Comparison of ENCODE assay signal across 8 mouse cellular contexts in the genomic region with DNA sequence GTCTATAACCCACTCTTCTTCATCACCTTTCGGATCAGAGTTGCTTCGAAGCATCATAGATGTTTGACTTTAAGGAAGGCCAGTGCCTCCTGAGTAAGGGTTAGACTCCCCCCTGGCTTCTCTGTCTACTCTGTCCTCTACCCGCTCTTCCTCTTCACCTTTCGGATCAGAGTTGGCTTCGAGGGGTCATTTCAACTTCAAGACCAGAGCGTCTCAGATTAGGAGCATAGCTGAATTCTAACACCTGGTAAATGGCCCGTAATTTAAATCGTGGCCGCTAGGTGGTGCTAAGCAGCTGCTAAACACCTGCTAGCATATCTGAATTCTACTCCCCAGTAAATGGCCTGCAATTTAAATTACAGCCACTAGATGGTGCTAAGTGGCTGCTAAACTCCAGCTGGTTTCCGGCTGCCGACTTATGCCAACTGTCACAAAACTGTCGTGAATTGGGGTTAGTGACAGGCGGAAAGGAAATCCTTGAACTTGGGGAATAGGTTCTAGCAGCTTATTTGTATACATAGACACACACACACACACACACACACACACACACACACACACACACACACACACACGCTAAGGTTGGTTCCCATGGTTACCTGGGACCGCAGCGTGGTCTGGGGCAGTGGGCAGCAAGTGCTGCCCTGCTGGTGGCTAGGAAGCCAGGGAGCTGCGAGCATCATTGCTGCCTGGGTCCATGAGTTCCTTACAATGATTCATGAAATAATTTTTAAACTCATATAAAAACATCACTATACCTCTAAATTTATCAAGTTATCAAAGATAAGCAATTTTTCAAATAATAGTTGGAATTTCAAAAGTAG.
DNase-seq lines count a peak whose midpoint lies in the region; ATAC-seq and TF ChIP-seq lines count a peak whose summit lies in the region.

No protein-coding gene starts in this region.

- H3K9ac ChIP-seq in embryonic facial prominence, embryonic 13.5 days, result peak overlapping the region; percentile 57
- 0 out of 2 replicates have a peak overlapping the region, but pooled peaks have one; percentile 50 for H3K9ac ChIP-seq in limb, embryonic 12.5 days (replicated peaks)
- no peak overlapping the region for H3K9ac ChIP-seq in midbrain, embryonic 15.5 days

- H3K4me2 ChIP-seq in embryonic facial prominence, embryonic 13.5 days, result peak overlapping the region; percentile 58
- peak overlapping the region; percentile 54 for H3K4me2 ChIP-seq in limb, embryonic 12.5 days
- H3K4me2 ChIP-seq in midbrain, embryonic 15.5 days, result peak overlapping the region; percentile 53

- WGBS in embryonic facial prominence, embryonic 13.5 days, result 23% methylated on average over 17 of the region's 17 CpGs
- WGBS in kidney, adult 2 months, result 15% methylated on average over 17 of the region's 17 CpGs
- 22% methylated on average over 17 of the region's 17 CpGs for WGBS in limb, embryonic 12.5 days
- 19% methylated on average over 17 of the region's 17 CpGs for WGBS in midbrain, embryonic 15.5 days
- 19% methylated on average over 17 of the region's 17 CpGs for WGBS in spleen, adult 2 months

- peak overlapping the region; percentile 47 for H3K4me3 ChIP-seq in embryonic facial prominence, embryonic 13.5 days
- H3K4me3 ChIP-seq in kidney, adult 2 months (ENCODE audit: insufficient read depth, low read depth, low read length), result peak overlapping the region; percentile 58
- H3K4me3 ChIP-seq in limb, embryonic 12.5 days (replicated peaks), result peak overlapping the region; percentile 47
- peak overlapping the region; percentile 50 for H3K4me3 ChIP-seq in midbrain, embryonic 15.5 days
- peak overlapping the region; percentile 57 for H3K4me3 ChIP-seq in spleen, adult 2 months (ENCODE audit: extremely low read depth, insufficient read depth, insufficient read length)

- H3K27me3 ChIP-seq in embryonic facial prominence, embryonic 13.5 days, result no peaks in the 10 kb centered on the region
- H3K27me3 ChIP-seq in kidney, adult 2 months (replicated peaks; ENCODE audit: control insufficient read depth, insufficient read depth, low read length), result no peaks in the 10 kb centered on the region
- no peaks in the 10 kb centered on the region for H3K27me3 ChIP-seq in limb, embryonic 12.5 days
- H3K27me3 ChIP-seq in midbrain, embryonic 15.5 days (replicated peaks), result no peaks in the 10 kb centered on the region
- H3K27me3 ChIP-seq in spleen, adult 2 months (ENCODE audit: control insufficient read depth, insufficient read depth, low read length), result no peaks in the 10 kb centered on the region

- H3K27ac ChIP-seq in embryonic facial prominence, embryonic 13.5 days, result no peak overlapping the region
- no peak overlapping the region for H3K27ac ChIP-seq in kidney, adult 2 months (ENCODE audit: insufficient read depth, low read depth, low read length)
- H3K27ac ChIP-seq in limb, embryonic 12.5 days, result no peak overlapping the region
- no peak overlapping the region for H3K27ac ChIP-seq in midbrain, embryonic 15.5 days
- H3K27ac ChIP-seq in spleen, adult 2 months (ENCODE audit: insufficient read depth, low read length), result no peak overlapping the region

- TF ChIP-seq POLR2A in kidney, adult 2 months (IDR thresholded peaks at IDR 0.05; ENCODE audit: low read depth, low read length), result no peak
- no peak for TF ChIP-seq POLR2A in spleen, adult 2 months (IDR thresholded peaks at IDR 0.05; ENCODE audit: low read depth, low read length)

- H3K4me1 ChIP-seq in embryonic facial prominence, embryonic 13.5 days, result no peaks in the 10 kb centered on the region
- H3K4me1 ChIP-seq in kidney, adult 2 months (ENCODE audit: control insufficient read depth, insufficient read depth, low read length), result no peaks in the 10 kb centered on the region
- H3K4me1 ChIP-seq in limb, embryonic 12.5 days (replicated peaks), result no peaks in the 10 kb centered on the region
- H3K4me1 ChIP-seq in midbrain, embryonic 15.5 days, result no peaks in the 10 kb centered on the region
- no peaks in the 10 kb centered on the region for H3K4me1 ChIP-seq in spleen, adult 2 months (ENCODE audit: control insufficient read depth, insufficient read depth, insufficient read length)

- 0 out of 2 replicates have a peak, but pooled peaks cover 5% of the 10 kb centered on the region for H3K9me3 ChIP-seq in embryonic facial prominence, embryonic 13.5 days
- H3K9me3 ChIP-seq in limb, embryonic 12.5 days, result peaks cover 6% of the 10 kb centered on the region
- no peaks in the 10 kb centered on the region for H3K9me3 ChIP-seq in midbrain, embryonic 15.5 days

- peak; percentile 79 for DNase-seq in 3134 (ENCODE audit: extremely low read depth, insufficient read length, low spot score)
- DNase-seq in adrenal gland, postnatal 36 days, result peak; percentile 88 to 94
- DNase-seq in heart, adult 18-20 months, result peak; percentile 97 to 98
- peak; percentile 99 for DNase-seq in kidney, adult 2 months
- DNase-seq in spleen, adult 2 months (ENCODE audit: low read depth in 1 of 2, low spot score in 2 of 2), result peak; percentile 91 to 97

- TF ChIP-seq CTCF in kidney, adult 2 months (conservative IDR thresholded peaks at IDR 0.05; ENCODE audit: insufficient read depth, insufficient read length, low read depth, low read length), result peak; percentile 89
- TF ChIP-seq CTCF in spleen, adult 2 months (IDR thresholded peaks at IDR 0.05; ENCODE audit: extremely low read depth, insufficient read depth, insufficient read length, insufficient replicate concordance), result peak; percentile 69; the same call in 1 of the 2 replicates

- ATAC-seq in embryonic facial prominence, embryonic 13.5 days (ENCODE audit: insufficient number of reproducible peaks, insufficient read depth, low FRiP score, low TSS enrichment, low read depth), result peak; percentile 71
- peak; percentile 91 for ATAC-seq in limb, embryonic 12.5 days (ENCODE audit: insufficient number of reproducible peaks, insufficient read depth, low FRiP score, low TSS enrichment, low read depth)
- peak; percentile 99 for ATAC-seq in midbrain, embryonic 15.5 days (replicated peaks)

- no peaks in the 10 kb centered on the region for H3K36me3 ChIP-seq in embryonic facial prominence, embryonic 13.5 days
- H3K36me3 ChIP-seq in kidney, adult 2 months (ENCODE audit: control insufficient read depth, insufficient read depth, low read length), result no peaks in the 10 kb centered on the region
- no peaks in the 10 kb centered on the region for H3K36me3 ChIP-seq in limb, embryonic 12.5 days
- H3K36me3 ChIP-seq in midbrain, embryonic 15.5 days (replicated peaks), result no peaks in the 10 kb centered on the region
- no peaks in the 10 kb centered on the region for H3K36me3 ChIP-seq in spleen, adult 2 months (ENCODE audit: control insufficient read depth, insufficient read depth, low read length)
